ENCODE assay signal across 7 mouse cellular contexts in the genomic region with DNA sequence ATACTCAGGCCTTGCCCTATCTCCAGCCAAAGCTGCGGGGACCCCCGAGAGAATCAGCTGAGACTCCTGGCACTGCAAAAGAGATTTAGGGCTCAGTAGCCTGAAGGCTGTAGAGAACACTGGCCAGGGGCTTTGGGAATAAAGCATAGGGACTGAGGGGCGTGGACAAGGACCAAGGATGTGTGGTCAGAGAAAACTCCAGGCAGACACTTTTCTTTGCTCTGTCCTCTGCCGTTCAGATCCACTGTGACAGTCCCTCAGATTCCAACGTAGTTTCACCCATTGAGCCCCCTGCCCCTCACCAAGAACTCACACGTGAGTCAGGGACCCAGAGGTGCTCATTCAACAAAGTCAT. TPM values are rescaled to one million over a fixed set of nuclear protein-coding genes. Genes with fewer than 3 reads are reported as not detected.
A peak's percentile ranks its signal among the peaks of the same experiment; 100 is the strongest.
DNase-seq lines count a peak whose midpoint lies in the region; ATAC-seq and TF ChIP-seq lines count a peak whose summit lies in the region.

No protein-coding gene starts in this region.

- H3K9ac ChIP-seq in lung, embryonic 16.5 days (ENCODE audit: low read length) = peak overlapping the region; percentile 99
- peak overlapping the region; percentile 94 for H3K9ac ChIP-seq in forebrain, embryonic 12.5 days
- peak overlapping the region; percentile 99 for H3K9ac ChIP-seq in limb, embryonic 12.5 days (replicated peaks)

- no peaks in the 10 kb centered on the region for H3K27me3 ChIP-seq in lung, embryonic 16.5 days (ENCODE audit: control insufficient read depth, insufficient read depth, low read depth, low read length)
- 0 out of 2 replicates have a peak, but pooled peaks cover 7% of the 10 kb centered on the region for H3K27me3 ChIP-seq in forebrain, embryonic 12.5 days
- no peaks in the 10 kb centered on the region for H3K27me3 ChIP-seq in limb, embryonic 12.5 days
- H3K27me3 ChIP-seq in small intestine, adult 2 months (ENCODE audit: control insufficient read depth, insufficient read depth, low read length) = no peaks in the 10 kb centered on the region

- DNase-seq in lung, postnatal 25 days (ENCODE audit: low spot score) = no peak
- no peak for DNase-seq in urinary bladder, adult 2 months (ENCODE audit: low spot score)
- DNase-seq in gastrocnemius, postnatal 10 days = no peak

- peaks cover 7% of the 10 kb centered on the region for H3K36me3 ChIP-seq in lung, embryonic 16.5 days (ENCODE audit: control insufficient read depth, insufficient read depth, low read length)
- peaks cover 16% of the 10 kb centered on the region for H3K36me3 ChIP-seq in forebrain, embryonic 12.5 days (replicated peaks)
- H3K36me3 ChIP-seq in limb, embryonic 12.5 days = peaks cover 17% of the 10 kb centered on the region
- peaks cover 5% of the 10 kb centered on the region for H3K36me3 ChIP-seq in small intestine, adult 2 months (ENCODE audit: control insufficient read depth, insufficient read depth, low read length)

- H3K9me3 ChIP-seq in lung, embryonic 16.5 days (ENCODE audit: control insufficient read depth, low read length) = no peaks in the 10 kb centered on the region
- no peaks in the 10 kb centered on the region for H3K9me3 ChIP-seq in forebrain, embryonic 12.5 days
- no peaks in the 10 kb centered on the region for H3K9me3 ChIP-seq in limb, embryonic 12.5 days

- H3K4me3 ChIP-seq in lung, embryonic 16.5 days (ENCODE audit: low read length) = peak overlapping the region; percentile 86
- H3K4me3 ChIP-seq in forebrain, embryonic 12.5 days (replicated peaks) = peak overlapping the region; percentile 80
- H3K4me3 ChIP-seq in limb, embryonic 12.5 days (replicated peaks) = peak overlapping the region; percentile 92
- H3K4me3 ChIP-seq in small intestine, adult 2 months (ENCODE audit: low read depth, low read length) = peak overlapping the region; percentile 85

- TF ChIP-seq CTCF in small intestine, adult 2 months (IDR thresholded peaks at IDR 0.05; ENCODE audit: extremely low read depth, insufficient read length, insufficient replicate concordance, low read depth, low read length) = no peak

- ATAC-seq in lung, embryonic 16.5 days (ENCODE audit: low read depth) = peak; percentile 19
- peak; percentile 64 for ATAC-seq in forebrain, embryonic 12.5 days (ENCODE audit: low FRiP score)
- ATAC-seq in limb, embryonic 12.5 days (ENCODE audit: insufficient number of reproducible peaks, insufficient read depth, low FRiP score, low TSS enrichment, low read depth) = peak; percentile 1; the same call in 1 of the 2 replicates

- peak overlapping the region; percentile 96 for H3K27ac ChIP-seq in lung, embryonic 16.5 days (ENCODE audit: low read length)
- peak overlapping the region; percentile 98 for H3K27ac ChIP-seq in forebrain, embryonic 12.5 days
- peak overlapping the region; percentile 98 for H3K27ac ChIP-seq in limb, embryonic 12.5 days
- H3K27ac ChIP-seq in small intestine, adult 2 months (ENCODE audit: insufficient read depth, low read depth, low read length) = no peak overlapping the region; the same call in 1 of the 2 replicates

- peaks cover 39% of the 10 kb centered on the region for H3K4me1 ChIP-seq in lung, embryonic 16.5 days (replicated peaks; ENCODE audit: control insufficient read depth, insufficient read depth, low read length)
- H3K4me1 ChIP-seq in forebrain, embryonic 12.5 days = peaks cover 44% of the 10 kb centered on the region
- peaks cover 38% of the 10 kb centered on the region for H3K4me1 ChIP-seq in limb, embryonic 12.5 days (replicated peaks)
- H3K4me1 ChIP-seq in small intestine, adult 2 months (ENCODE audit: control insufficient read depth, insufficient read depth, insufficient read length, low read length) = peaks cover 12% of the 10 kb centered on the region

- no peak for TF ChIP-seq POLR2A in small intestine, adult 2 months (IDR thresholded peaks at IDR 0.05; ENCODE audit: low read depth, low read length)

- peak overlapping the region; percentile 91 for H3K4me2 ChIP-seq in lung, embryonic 16.5 days (ENCODE audit: low read depth, low read length)
- H3K4me2 ChIP-seq in forebrain, embryonic 12.5 days = peak overlapping the region; percentile 80
- peak overlapping the region; percentile 91 for H3K4me2 ChIP-seq in limb, embryonic 12.5 days

- WGBS in lung, embryonic 16.5 days = 5% methylated on average over 6 of the region's 6 CpGs
- WGBS in forebrain, embryonic 12.5 days = 4% methylated on average over 6 of the region's 6 CpGs
- WGBS in limb, embryonic 12.5 days = 7% methylated on average over 6 of the region's 6 CpGs
- 24% methylated on average over 6 of the region's 6 CpGs for WGBS in small intestine, adult 2 months

RNA-seq across cellular contexts. Expression of gene Csnk1e, which starts 13.1 kb away (rescaled TPM):
- polyA plus RNA-seq in lung, embryonic 16.5 days (2015; fragmentation: Nextera tagmentation; extraction: Ambion mirVana) = 54.7 and 58.0 TPM in 2 replicates
- polyA plus RNA-seq in forebrain, embryonic 12.5 days (2016; fragmentation: Nextera tagmentation; extraction: Ambion mirVana) = 245 and 267 TPM in 2 replicates
- 148 and 158 TPM in 2 replicates for polyA plus RNA-seq in limb, embryonic 12.5 days (2016; fragmentation: Nextera tagmentation; extraction: Ambion mirVana)
- polyA plus RNA-seq in small intestine, adult 2 months (2012; rRNA removed) = 14.7 and 25.9 TPM in 2 replicates
- 76.7 and 90.3 TPM in 2 replicates for polyA plus RNA-seq in urinary bladder, adult 2 months (2012; rRNA removed)
- 10 to 100 TPM; 55.5 to 60.8 TPM for total RNA-seq in gastrocnemius, postnatal 10 days (2021)

RNA-seq across cellular contexts. Expression of gene Tmem184b, which starts 38.9 kb away (rescaled TPM):
- 71.1 and 78.2 TPM in 2 replicates for polyA plus RNA-seq in lung, embryonic 16.5 days (2015; fragmentation: Nextera tagmentation; extraction: Ambion mirVana)
- 41.3 and 43.6 TPM in 2 replicates for polyA plus RNA-seq in forebrain, embryonic 12.5 days (2016; fragmentation: Nextera tagmentation; extraction: Ambion mirVana)
- polyA plus RNA-seq in limb, embryonic 12.5 days (2016; fragmentation: Nextera tagmentation; extraction: Ambion mirVana) = 54.7 and 63.8 TPM in 2 replicates
- polyA plus RNA-seq in small intestine, adult 2 months (2012; rRNA removed) = 80.3 and 168 TPM in 2 replicates
- 51.5 and 68.3 TPM in 2 replicates for polyA plus RNA-seq in urinary bladder, adult 2 months (2012; rRNA removed)
- total RNA-seq in gastrocnemius, postnatal 10 days (2021) = 10 to 100 TPM; 42.0 to 47.5 TPM

Comparison
In these comparisons a context has a peak if more than half of its experiments do, and no peak if none do; other contexts are left out.
1. ATAC-seq: peak in every context shown above with its lines; median percentile 64 in forebrain, embryonic 12.5 days; 19 in lung, embryonic 16.5 days; 1 in limb, embryonic 12.5 days.